Mouse (Mus musculus): Measurements from ENCODE around the gene Lactb.

Gene Lactb

GRCm38 (mm10) chr9:66975239-66975645 lies at the start of gene Lactb:
TSS of gene Lactb (minus strand) at chr9:66975484.
- no peak for TF ChIP-seq GATA4 (IDR thresholded peaks at IDR 0.05; ENCODE audit: insufficient replicate concordance, low read length)

- no peak for TF ChIP-seq GATA4 (IDR thresholded peaks at IDR 0.05; ENCODE audit: insufficient replicate concordance, low read length)
Observed at GRCm38 (mm10) chr9:67023371-67023770, 48.1 kb upstream of the Lactb start.

GRCm38 (mm10) chr9:67020063-67020462 lies 44.8 kb upstream of the Lactb start:
- no peak for TF ChIP-seq GATA4 (IDR thresholded peaks at IDR 0.05; ENCODE audit: insufficient replicate concordance, low read length)

GRCm38 (mm10) chr9:67013501-67013900 lies 38.2 kb upstream of the Lactb start:
- no peak for TF ChIP-seq GATA4 (IDR thresholded peaks at IDR 0.05; ENCODE audit: insufficient replicate concordance, low read length)

- TF ChIP-seq GATA4 (IDR thresholded peaks at IDR 0.05; ENCODE audit: insufficient replicate concordance, low read length), result no peak
Observed at GRCm38 (mm10) chr9:67012470-67012869, 37.2 kb upstream of the Lactb start.

GRCm38 (mm10) chr9:67011483-67011882 lies 36.2 kb upstream of the Lactb start:
- no peak for TF ChIP-seq GATA4 (IDR thresholded peaks at IDR 0.05; ENCODE audit: insufficient replicate concordance, low read length)

- no peak for TF ChIP-seq GATA4 (IDR thresholded peaks at IDR 0.05; ENCODE audit: insufficient replicate concordance, low read length)
Observed at GRCm38 (mm10) chr9:67008781-67009180, 33.5 kb upstream of the Lactb start.

GRCm38 (mm10) chr9:67006376-67006775 lies 31.1 kb upstream of the Lactb start:
- no peak for TF ChIP-seq GATA4 (IDR thresholded peaks at IDR 0.05; ENCODE audit: insufficient replicate concordance, low read length)

GRCm38 (mm10) chr9:67005161-67005742 lies 30.0 kb upstream of the Lactb start:
- no peak for TF ChIP-seq GATA4 (IDR thresholded peaks at IDR 0.05; ENCODE audit: insufficient replicate concordance, low read length)

GRCm38 (mm10) chr9:67003656-67004055 lies 28.4 kb upstream of the Lactb start:
- TF ChIP-seq GATA4 (IDR thresholded peaks at IDR 0.05; ENCODE audit: insufficient replicate concordance, low read length), result no peak

GRCm38 (mm10) chr9:67003156-67003555 lies 27.9 kb upstream of the Lactb start:
- TF ChIP-seq GATA4 (IDR thresholded peaks at IDR 0.05; ENCODE audit: insufficient replicate concordance, low read length), result no peak

GRCm38 (mm10) chr9:67001506-67001905 lies 26.2 kb upstream of the Lactb start:
- no peak for TF ChIP-seq GATA4 (IDR thresholded peaks at IDR 0.05; ENCODE audit: insufficient replicate concordance, low read length)

- no peak for TF ChIP-seq GATA4 (IDR thresholded peaks at IDR 0.05; ENCODE audit: insufficient replicate concordance, low read length)
Observed at GRCm38 (mm10) chr9:67001050-67001449, 25.8 kb upstream of the Lactb start.

- TF ChIP-seq GATA4 (IDR thresholded peaks at IDR 0.05; ENCODE audit: insufficient replicate concordance, low read length), result no peak
Observed at GRCm38 (mm10) chr9:66999698-67000097, 24.4 kb upstream of the Lactb start.

GRCm38 (mm10) chr9:66991750-66992410 lies 16.6 kb upstream of the Lactb start:
- no peak for TF ChIP-seq GATA4 (IDR thresholded peaks at IDR 0.05; ENCODE audit: insufficient replicate concordance, low read length)

GRCm38 (mm10) chr9:66991021-66991749 lies 15.9 kb upstream of the Lactb start:
- no peak for TF ChIP-seq GATA4 (IDR thresholded peaks at IDR 0.05; ENCODE audit: insufficient replicate concordance, low read length)

All from liver, adult (tissue).